Mouse (Mus musculus) lung, adult 18-20 months (tissue): ENCODE results near the gene Ddx58.
A peak's percentile ranks its signal among the peaks of the same experiment; 100 is the strongest.

Experiments used
- DNase-seq, 2 experiments: peaks; one replicate each; pipeline ENCODE4 v3.0.0; 2022; ENCODE audit warnings: mixed read lengths in 2 of 2

Ddx58 gene

GRCm38 (mm10) chr4:40239409-40240271 is at the start of gene Ddx58:
TSS of gene Ddx58 (minus strand) at chr4:40239828.
- peak; percentile 45 to 49 for DNase-seq

GRCm38 (mm10) chr4:40289046-40289445 is 49.4 kb upstream of the Ddx58 start:
- no peak for DNase-seq

GRCm38 (mm10) chr4:40287415-40287814 is 47.8 kb upstream of the Ddx58 start:
- DNase-seq: no peak

- peak; percentile 43 to 66 for DNase-seq
These were observed 46.0 kb upstream of the Ddx58 start for GRCm38 (mm10) chr4:40285582-40285981.

GRCm38 (mm10) chr4:40279276-40279900 is 39.8 kb upstream of the Ddx58 start, which contains the start of gene Ndufb6:
TSS of gene Ndufb6 (minus strand) at chr4:40279421.
- DNase-seq: peak; percentile 91 to 93

- no peak for DNase-seq
These were observed 39.2 kb upstream of the Ddx58 start for GRCm38 (mm10) chr4:40278880-40279275.

GRCm38 (mm10) chr4:40269430-40270032 is 29.9 kb upstream of the Ddx58 start, which contains the start of the genes Smim27 and Topors:
TSS of gene Smim27 (plus strand) at chr4:40269579.
TSS of gene Topors (minus strand) at chr4:40269850.
- peak; percentile 97 for DNase-seq

GRCm38 (mm10) chr4:40268835-40269234 is 29.2 kb upstream of the Ddx58 start:
- DNase-seq: peak in 1 of 2 experiments; percentile 23

- DNase-seq: peak; percentile 90 to 93
These were observed 28.7 kb upstream of the Ddx58 start for GRCm38 (mm10) chr4:40268204-40268813.

GRCm38 (mm10) chr4:40267681-40268080 is 28.1 kb upstream of the Ddx58 start:
- DNase-seq: peak; percentile 39 to 48

- DNase-seq: peak in 1 of 2 experiments; percentile 29
These were observed 24.7 kb upstream of the Ddx58 start for GRCm38 (mm10) chr4:40264321-40264720.

GRCm38 (mm10) chr4:40254385-40255103 is 14.9 kb upstream of the Ddx58 start:
- no peak for DNase-seq

GRCm38 (mm10) chr4:40253766-40254165 is 14.1 kb upstream of the Ddx58 start:
- DNase-seq: no peak

GRCm38 (mm10) chr4:40250984-40251383 is 11.4 kb upstream of the Ddx58 start:
- no peak for DNase-seq

GRCm38 (mm10) chr4:40244035-40244434 is 4.4 kb upstream of the Ddx58 start:
- no peak for DNase-seq

GRCm38 (mm10) chr4:40243006-40243405 is 3.4 kb upstream of the Ddx58 start:
- no peak for DNase-seq

GRCm38 (mm10) chr4:40241928-40242327 is 2.3 kb upstream of the Ddx58 start:
- DNase-seq: no peak

- no peak for DNase-seq
These were observed 680 bp upstream of the Ddx58 start for GRCm38 (mm10) chr4:40240272-40240744.

- peak; percentile 77 to 86 for DNase-seq
These were observed 882 bp downstream of the Ddx58 start for GRCm38 (mm10) chr4:40238483-40239408.

- no peak for DNase-seq
These were observed 2.8 kb downstream of the Ddx58 start for GRCm38 (mm10) chr4:40236829-40237228.

- no peak for DNase-seq
These were observed 5.4 kb downstream of the Ddx58 start for GRCm38 (mm10) chr4:40234256-40234655.
